Mouse (Mus musculus) olfactory bulb, adult 2 months (tissue): ENCODE measurements around the gene Calm3.

Experiments used
- CTCF ChIP-seq: fragments of 200-500 bp; IDR thresholded peaks from 2 replicates; pipeline ENCODE4 v1.5.1; 2012; ENCODE audit warnings: low read depth, mild to moderate bottlenecking, low read length, moderate library complexity; ENCODE audit not compliant: insufficient read depth
- POLR2A ChIP-seq: fragments of 200-500 bp; IDR thresholded peaks from 2 replicates; pipeline ENCODE4 v1.6.1; 2012; ENCODE audit warnings: mild to moderate bottlenecking, low read depth, low read length, moderate library complexity; ENCODE audit not compliant: insufficient read depth

GRCm38 (mm10) chr7:16894279-16894678 lies 29.6 kb downstream of the Calm3 start:
- no peak for TF ChIP-seq CTCF
- no peak for TF ChIP-seq POLR2A
